Mouse (Mus musculus) liver, adult 2 months (tissue): Measurements from ENCODE around the gene Gm11568. TPM values are rescaled to one million over a fixed set of nuclear protein-coding genes. Genes with fewer than 3 reads are reported as not detected.

Experiments
- DNase-seq: peaks from one replicate; pipeline ENCODE4 v3.0.0-alpha.2; 2011; ENCODE audit warnings: low read depth, low spot score; ENCODE audit errors: extremely low read depth
- H3K27ac ChIP-seq: fragments of 200-500 bp; replicated peaks from 2 replicates; pipeline ENCODE4 v1.5.1; 2012; ENCODE audit warnings: low read depth, mild to moderate bottlenecking, control low read depth, inconsistent platforms, low read length; ENCODE audit not compliant: insufficient read depth
- H3K27me3 ChIP-seq: fragments of 200-500 bp; 2 replicates; pipeline ENCODE4 v1.6.1; 2012; ENCODE audit warnings: mild to moderate bottlenecking, moderate library complexity, low read length, inconsistent platforms; ENCODE audit not compliant: control insufficient read depth, insufficient read depth
- H3K36me3 ChIP-seq: fragments of 200-500 bp; 2 replicates; pipeline ENCODE4 v1.6.1; 2012; ENCODE audit warnings: low read length, inconsistent platforms; ENCODE audit not compliant: control insufficient read depth, insufficient read depth
- H3K4me1 ChIP-seq: fragments of 200-500 bp; 2 replicates; pipeline ENCODE4 v1.6.1; 2011; ENCODE audit warnings: low read length; ENCODE audit not compliant: control insufficient read depth, insufficient read depth
- H3K4me3 ChIP-seq: fragments of 200-500 bp; 2 replicates; pipeline ENCODE4 v1.5.1; 2011; ENCODE audit warnings: low read depth, mild to moderate bottlenecking, control low read depth, low read length, moderate library complexity; ENCODE audit not compliant: insufficient read depth
- H3K79me2 ChIP-seq: fragments of 200-500 bp; 2 replicates; pipeline ENCODE4 v1.6.1; 2012; ENCODE audit warnings: inconsistent platforms, mild to moderate bottlenecking, low read length, moderate library complexity; ENCODE audit not compliant: control insufficient read depth, insufficient read depth
- H3K9ac ChIP-seq: fragments of 200-500 bp; 2 replicates; pipeline ENCODE4 v1.6.1; 2012; ENCODE audit warnings: low read depth, mild to moderate bottlenecking, control low read depth, inconsistent platforms, low read length
- CTCF ChIP-seq: fragments of 200-500 bp; IDR thresholded peaks from 2 replicates; pipeline ENCODE4 v1.5.1; 2011; ENCODE audit warnings: low read depth, low read length, control low read depth
- POLR2A ChIP-seq: fragments of 200-500 bp; IDR thresholded peaks from 2 replicates; pipeline ENCODE4 v1.6.1; 2011; ENCODE audit warnings: low read length, control low read depth; ENCODE audit not compliant: insufficient read depth; ENCODE audit errors: extremely low read depth
- WGBS: fragments of 180-500 bp; shearing (Covaris S2); methylation state at CpG from one replicate; pipeline ENCODE4 v1.1.7; 2018; 5-methylcytosine and 5-hydroxymethylcytosine counted together
- polyA plus RNA-seq: library from polyadenylated mRNA; depleted of rRNA; stranded (reverse); fragments of >200 nt; gene quantifications from 2 replicates; pipeline ENCODE4 v1.2.3, GENCODE M21; 2012; rRNA removed
- total RNA-seq: library from RNA; depleted of rRNA; stranded (reverse); fragments of >200 nt; gene quantifications from 2 replicates; pipeline ENCODE4 v1.2.3, GENCODE M21; 2014; rRNA removed

Gene Gm11568
- total and polyA plus RNA-seq, 2 experiments = not detected

GRCm38 (mm10) chr11:99907620-99908019 is 49.9 kb downstream of the Gm11568 start, which contains the start of gene Krtap31-1:
Gene Krtap31-1, plus strand, starts transcription at chr11:99907920.
- no peak within 1 kb of the TSS for H3K9ac ChIP-seq
- no peak within 1 kb of the TSS for H3K4me3 ChIP-seq
- DNase-seq = no peak
- TF ChIP-seq CTCF (no peak), POLR2A (no peak)
- H3K4me1 ChIP-seq = no peaks in the 10 kb centered on the region
- H3K27ac ChIP-seq = no peak within 1 kb of the TSS
- 77% methylated on average over 2 of the region's 2 CpGs for WGBS
- H3K36me3 ChIP-seq = no peaks in the 10 kb centered on the region
- H3K79me2 ChIP-seq = no peaks in the 10 kb centered on the region
- H3K27me3 ChIP-seq = no peaks in the 10 kb centered on the region

Other genes starting within 250 kb of the Gm11568 start
Only the 30 nearest of the 38 such genes appear.
- not detected in 2 replicates for gene Krtap4-7, start 213.8 kb upstream of the Gm11568 start, total RNA-seq
- not detected in 2 replicates for gene Krtap4-7, start 213.8 kb upstream of the Gm11568 start, polyA plus RNA-seq
- gene Gm11555, start 207.7 kb upstream of the Gm11568 start, total RNA-seq = not detected in 2 replicates
- not detected in 2 replicates for gene Gm11555, start 207.7 kb upstream of the Gm11568 start, polyA plus RNA-seq
- not detected in 2 replicates for gene Gm11563, start 199.0 kb upstream of the Gm11568 start, total RNA-seq
- gene Gm11563, start 199.0 kb upstream of the Gm11568 start, polyA plus RNA-seq = not detected in 2 replicates
- gene Krtap4-6, start 192.0 kb upstream of the Gm11568 start, total RNA-seq = not detected in 2 replicates
- not detected in 2 replicates for gene Krtap4-6, start 192.0 kb upstream of the Gm11568 start, polyA plus RNA-seq
- not detected in 2 replicates for gene Gm14190, start 167.2 kb upstream of the Gm11568 start, total RNA-seq
- gene Gm14190, start 167.2 kb upstream of the Gm11568 start, polyA plus RNA-seq = not detected in 2 replicates
- not detected in 2 replicates for gene Gm14180, start 123.6 kb upstream of the Gm11568 start, total RNA-seq
- gene Gm14180, start 123.6 kb upstream of the Gm11568 start, polyA plus RNA-seq = not detected in 2 replicates
- gene Gm11595, start 85.0 kb upstream of the Gm11568 start, total RNA-seq = not detected in 2 replicates
- gene Gm11595, start 85.0 kb upstream of the Gm11568 start, polyA plus RNA-seq = not detected in 2 replicates
- not detected in 2 replicates for gene Krtap4-8, start 77.2 kb upstream of the Gm11568 start, total RNA-seq
- not detected in 2 replicates for gene Krtap4-8, start 77.2 kb upstream of the Gm11568 start, polyA plus RNA-seq
- gene Krtap4-9, start 72.7 kb upstream of the Gm11568 start, total RNA-seq = not detected in 2 replicates
- gene Krtap4-9, start 72.7 kb upstream of the Gm11568 start, polyA plus RNA-seq = not detected in 2 replicates
- gene Gm11596, start 64.5 kb upstream of the Gm11568 start, total RNA-seq = not detected in 2 replicates
- not detected in 2 replicates for gene Gm11596, start 64.5 kb upstream of the Gm11568 start, polyA plus RNA-seq
- not detected in 2 replicates for gene Gm11569, start 59.0 kb upstream of the Gm11568 start, total RNA-seq
- not detected in 2 replicates for gene Gm11569, start 59.0 kb upstream of the Gm11568 start, polyA plus RNA-seq
- gene Gm11554, start 53.5 kb upstream of the Gm11568 start, total RNA-seq = not detected in 2 replicates
- gene Gm11554, start 53.5 kb upstream of the Gm11568 start, polyA plus RNA-seq = not detected in 2 replicates
- gene Krtap4-13, start 48.0 kb upstream of the Gm11568 start, total RNA-seq = not detected in 2 replicates
- gene Krtap4-13, start 48.0 kb upstream of the Gm11568 start, polyA plus RNA-seq = not detected in 2 replicates
- not detected in 2 replicates for gene Gm11564, start 42.3 kb upstream of the Gm11568 start, total RNA-seq
- gene Gm11564, start 42.3 kb upstream of the Gm11568 start, polyA plus RNA-seq = not detected in 2 replicates
- gene 2300003K06Rik, start 19.9 kb upstream of the Gm11568 start, total RNA-seq = not detected in 2 replicates
- gene 2300003K06Rik, start 19.9 kb upstream of the Gm11568 start, polyA plus RNA-seq = not detected in 2 replicates
- not detected in 2 replicates for gene Krtap4-16, start 6.3 kb upstream of the Gm11568 start, total RNA-seq
- not detected in 2 replicates for gene Krtap4-16, start 6.3 kb upstream of the Gm11568 start, polyA plus RNA-seq
- not detected in 2 replicates for gene Gm11559, start 6.6 kb downstream of the Gm11568 start, total RNA-seq
- gene Gm11559, start 6.6 kb downstream of the Gm11568 start, polyA plus RNA-seq = not detected in 2 replicates
- not detected in 2 replicates for gene Krtap9-1, start 15.5 kb downstream of the Gm11568 start, total RNA-seq
- gene Krtap9-1, start 15.5 kb downstream of the Gm11568 start, polyA plus RNA-seq = not detected in 2 replicates
- gene Gm11567, start 21.3 kb downstream of the Gm11568 start, total RNA-seq = 0.28 TPM in 1 of 2 replicates, not detected in the other
- not detected in 2 replicates for gene Gm11567, start 21.3 kb downstream of the Gm11568 start, polyA plus RNA-seq
- not detected in 2 replicates for gene Krtap31-1, start 50.0 kb downstream of the Gm11568 start, total RNA-seq
- not detected in 2 replicates for gene Krtap31-1, start 50.0 kb downstream of the Gm11568 start, polyA plus RNA-seq
- gene Gm11565, start 56.8 kb downstream of the Gm11568 start, total RNA-seq = not detected in 2 replicates
- gene Gm11565, start 56.8 kb downstream of the Gm11568 start, polyA plus RNA-seq = not detected in 2 replicates
- not detected in 2 replicates for gene Krtap31-2, start 78.4 kb downstream of the Gm11568 start, total RNA-seq
- gene Krtap31-2, start 78.4 kb downstream of the Gm11568 start, polyA plus RNA-seq = not detected in 2 replicates
- not detected in 2 replicates for gene Krtap9-5, start 90.6 kb downstream of the Gm11568 start, total RNA-seq
- not detected in 2 replicates for gene Krtap9-5, start 90.6 kb downstream of the Gm11568 start, polyA plus RNA-seq
- gene Krtap29-1, start 121.1 kb downstream of the Gm11568 start, total RNA-seq = not detected in 2 replicates
- gene Krtap29-1, start 121.1 kb downstream of the Gm11568 start, polyA plus RNA-seq = not detected in 2 replicates
- not detected in 2 replicates for gene Krtap16-1, start 128.7 kb downstream of the Gm11568 start, total RNA-seq
- not detected in 2 replicates for gene Krtap16-1, start 128.7 kb downstream of the Gm11568 start, polyA plus RNA-seq
- not detected in 2 replicates for gene Krtap17-1, start 136.1 kb downstream of the Gm11568 start, total RNA-seq
- gene Krtap17-1, start 136.1 kb downstream of the Gm11568 start, polyA plus RNA-seq = not detected in 2 replicates
- not detected in 2 replicates for gene Krt33a, start 158.3 kb downstream of the Gm11568 start, total RNA-seq
- not detected in 2 replicates for gene Krt33a, start 158.3 kb downstream of the Gm11568 start, polyA plus RNA-seq
- not detected in 2 replicates for gene Krt33b, start 172.0 kb downstream of the Gm11568 start, total RNA-seq
- gene Krt33b, start 172.0 kb downstream of the Gm11568 start, polyA plus RNA-seq = not detected in 2 replicates
- not detected in 2 replicates for gene Krt34, start 183.6 kb downstream of the Gm11568 start, total RNA-seq
- gene Krt34, start 183.6 kb downstream of the Gm11568 start, polyA plus RNA-seq = not detected in 2 replicates
- not detected in 2 replicates for gene Krt31, start 192.6 kb downstream of the Gm11568 start, total RNA-seq
- gene Krt31, start 192.6 kb downstream of the Gm11568 start, polyA plus RNA-seq = not detected in 2 replicates